Mouse (Mus musculus): ENCODE measurements around the gene Olfr1274-ps. TPM values are rescaled to one million over a fixed set of nuclear protein-coding genes. Genes with fewer than 3 reads are reported as not detected.
"Not testable (repeated sequence)": the region's sequence is repeated elsewhere in the genome, so short reads cannot be mapped to it uniquely, and the experiment has no call there.

The Olfr1274-ps gene
- polyA plus RNA-seq (2015; fragmentation: Nextera tagmentation; extraction: Ambion mirVana): not detected in 2 replicates

DNA sequence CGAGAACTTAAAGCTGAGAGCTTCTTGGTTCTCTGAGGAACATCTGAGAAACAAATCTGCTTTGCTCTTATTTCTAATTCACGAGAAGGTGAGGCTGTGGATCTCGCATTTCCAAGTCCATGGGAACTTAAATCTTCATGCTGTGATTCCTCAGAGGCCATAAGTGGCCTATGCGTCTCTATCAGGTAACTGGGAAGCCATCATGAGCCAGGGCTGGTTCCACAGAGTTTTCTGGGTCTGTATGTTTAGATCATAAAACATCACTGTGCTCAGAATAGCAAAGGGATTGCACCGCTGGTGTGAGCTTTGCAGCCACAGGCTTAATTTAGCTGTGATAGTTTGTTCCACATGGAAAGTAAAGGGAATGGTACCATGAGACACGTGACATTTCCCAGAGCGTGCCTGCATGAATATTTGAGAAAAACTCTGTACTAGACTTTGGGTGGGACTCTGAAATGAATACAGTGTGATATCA is at the start of gene Olfr1274-ps:
TSS of gene Olfr1274-ps (plus strand) at position 51 of the 475 bp plus-strand sequence.
- not testable (repeated sequence) for H3K4me2 ChIP-seq; H3K36me3 ChIP-seq (replicated peaks); H3K4me3 ChIP-seq (replicated peaks); H3K4me1 ChIP-seq (replicated peaks); H3K9ac ChIP-seq; ATAC-seq (ENCODE audit: insufficient read depth); H3K27ac ChIP-seq (replicated peaks); H3K27me3 ChIP-seq; H3K9me3 ChIP-seq (replicated peaks)
- WGBS (ENCODE audit: insufficient replicate concordance): 52% methylated on average over 5 of the region's 7 CpGs

DNA sequence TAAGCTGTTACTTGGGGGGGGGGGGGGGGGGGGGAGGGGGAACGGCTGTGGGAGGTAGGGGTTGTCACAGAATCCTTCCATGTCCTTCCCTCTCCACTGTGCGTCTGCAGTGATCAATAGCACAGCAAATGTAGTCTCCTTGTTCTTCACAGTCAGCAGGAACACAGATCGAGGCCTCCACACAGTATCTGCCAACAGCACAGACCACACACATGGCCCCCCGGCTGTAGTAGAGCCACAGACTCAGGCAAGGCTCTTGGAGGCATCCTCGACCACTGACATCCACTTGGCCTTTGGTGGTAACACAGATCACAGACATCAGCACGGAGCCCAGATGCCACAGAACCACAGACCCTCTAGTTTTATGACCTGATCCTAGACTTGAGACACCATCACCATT is 47.4 kb upstream of the Olfr1274-ps start:
- H3K4me1 ChIP-seq (replicated peaks); H3K36me3 ChIP-seq (replicated peaks); H3K9ac ChIP-seq; ATAC-seq (ENCODE audit: insufficient read depth); H3K27ac ChIP-seq (replicated peaks); H3K4me3 ChIP-seq (replicated peaks); H3K27me3 ChIP-seq; H3K9me3 ChIP-seq (replicated peaks); H3K4me2 ChIP-seq: not testable (repeated sequence)
- WGBS (ENCODE audit: insufficient replicate concordance): no CpG with 5 or more reads among the region's 6 CpGs

DNA sequence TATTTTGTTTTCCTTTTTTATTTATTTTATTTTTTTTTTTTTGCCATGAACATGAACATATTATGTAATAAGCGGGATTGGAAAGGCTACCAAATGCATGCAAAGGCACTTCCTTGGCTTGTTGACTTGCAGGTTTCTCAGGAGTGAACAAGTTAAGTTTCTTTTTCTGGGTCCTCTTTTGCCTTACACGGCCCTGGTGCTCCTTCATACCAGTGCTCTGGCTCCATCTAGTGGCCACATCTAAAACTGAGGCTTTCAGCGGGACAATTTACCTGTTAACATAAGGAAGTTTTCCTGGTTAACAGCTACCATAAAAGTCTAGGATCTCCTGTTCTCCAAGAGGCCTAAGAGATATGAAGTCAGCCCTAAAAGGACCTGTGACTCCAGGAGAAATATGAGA is 46.9 kb upstream of the Olfr1274-ps start:
- H3K4me2 ChIP-seq; H3K9ac ChIP-seq; H3K4me1 ChIP-seq (replicated peaks); H3K27me3 ChIP-seq; ATAC-seq (ENCODE audit: insufficient read depth); H3K9me3 ChIP-seq (replicated peaks); H3K4me3 ChIP-seq (replicated peaks); H3K27ac ChIP-seq (replicated peaks); H3K36me3 ChIP-seq (replicated peaks): not testable (repeated sequence)
- no CpG with 5 or more reads among the region's 3 CpGs for WGBS (ENCODE audit: insufficient replicate concordance)

DNA sequence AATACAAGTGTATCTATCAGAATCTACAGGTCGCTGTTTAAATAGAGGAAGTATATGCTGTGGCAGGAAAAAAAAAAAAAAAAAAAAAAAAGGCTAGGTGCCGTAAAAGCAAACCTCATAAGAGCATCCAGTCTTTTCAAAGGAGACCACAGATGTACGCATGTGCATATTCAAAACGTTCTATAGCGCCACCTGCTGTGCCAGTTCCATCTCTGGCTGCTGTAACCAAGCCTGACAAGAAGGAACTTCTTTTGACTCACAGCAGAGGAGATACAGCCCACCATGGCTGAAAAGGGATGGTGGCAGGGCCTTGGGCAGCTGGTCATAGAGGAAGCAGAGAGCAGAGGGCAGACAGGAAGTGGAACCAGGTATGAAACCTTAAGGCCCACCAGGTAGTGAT is 39.3 kb upstream of the Olfr1274-ps start:
- H3K4me2 ChIP-seq; H3K9me3 ChIP-seq (replicated peaks); H3K27ac ChIP-seq (replicated peaks); H3K36me3 ChIP-seq (replicated peaks); H3K4me3 ChIP-seq (replicated peaks); ATAC-seq (ENCODE audit: insufficient read depth); H3K4me1 ChIP-seq (replicated peaks); H3K27me3 ChIP-seq; H3K9ac ChIP-seq: not testable (repeated sequence)
- no CpG with 5 or more reads among the region's 5 CpGs for WGBS (ENCODE audit: insufficient replicate concordance)

DNA sequence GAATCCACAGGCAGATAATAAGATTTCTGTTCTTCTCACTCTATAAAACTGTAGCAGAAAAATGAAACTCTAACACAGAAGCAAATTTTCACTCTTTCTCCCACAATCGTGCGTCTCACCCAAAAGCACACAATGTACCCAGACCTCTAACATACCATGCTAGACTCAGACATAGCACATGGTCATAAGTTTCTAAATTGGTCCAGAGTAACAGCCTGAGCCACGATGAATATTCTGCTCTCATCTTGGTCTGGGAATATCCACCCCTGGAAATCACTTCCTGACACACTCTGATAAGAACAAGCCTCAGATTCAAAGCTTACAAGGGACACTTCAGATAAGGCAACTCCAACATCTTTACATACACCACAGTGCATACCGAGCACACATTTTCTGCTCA is 38.3 kb upstream of the Olfr1274-ps start:
- not testable (repeated sequence) for H3K27me3 ChIP-seq; H3K9ac ChIP-seq; H3K4me1 ChIP-seq (replicated peaks); H3K36me3 ChIP-seq (replicated peaks); H3K4me3 ChIP-seq (replicated peaks); H3K27ac ChIP-seq (replicated peaks); H3K4me2 ChIP-seq; H3K9me3 ChIP-seq (replicated peaks); ATAC-seq (ENCODE audit: insufficient read depth)
- WGBS (ENCODE audit: insufficient replicate concordance): no CpG with 5 or more reads among the region's 4 CpGs

DNA sequence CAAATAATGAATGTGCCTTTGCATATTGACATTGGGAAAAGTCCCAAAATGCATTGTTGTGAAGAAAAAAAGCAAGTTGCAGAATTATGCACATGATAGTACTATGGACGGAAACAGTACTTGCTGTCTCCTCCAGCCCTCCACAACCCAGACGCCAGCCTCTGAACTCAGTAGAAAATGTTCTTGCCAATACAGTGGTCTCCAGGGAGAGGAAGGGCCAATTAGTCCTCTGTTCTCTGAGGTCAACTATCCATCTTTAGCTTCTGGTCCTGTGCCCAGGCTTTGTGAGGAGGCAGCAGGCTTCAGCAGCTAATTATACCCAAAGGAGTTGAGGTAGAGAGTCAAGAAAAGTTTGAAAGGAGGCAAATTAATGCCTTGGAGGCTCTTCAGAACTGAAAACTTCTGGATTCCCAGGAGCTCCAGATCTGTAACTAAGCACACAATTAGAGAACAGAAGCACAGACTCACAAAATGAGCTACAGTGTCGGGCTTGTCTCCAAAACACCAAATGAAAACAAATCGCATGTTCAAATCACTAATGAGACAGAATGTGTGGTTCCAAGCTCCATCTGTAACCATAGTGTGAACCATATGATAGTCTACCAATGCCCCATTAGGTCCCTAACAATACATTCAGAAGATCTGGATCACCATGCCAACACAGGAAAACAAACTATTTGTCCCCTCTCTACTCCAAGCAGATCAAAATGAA is 15.8 kb downstream of the Olfr1274-ps start:
- H3K9me3 ChIP-seq (replicated peaks); ATAC-seq (ENCODE audit: insufficient read depth); H3K27ac ChIP-seq (replicated peaks); H3K4me3 ChIP-seq (replicated peaks); H3K36me3 ChIP-seq (replicated peaks); H3K27me3 ChIP-seq; H3K4me2 ChIP-seq; H3K9ac ChIP-seq; H3K4me1 ChIP-seq (replicated peaks): not testable (repeated sequence)
- 71% methylated on average over 4 of the region's 4 CpGs for WGBS (ENCODE audit: insufficient replicate concordance)

DNA sequence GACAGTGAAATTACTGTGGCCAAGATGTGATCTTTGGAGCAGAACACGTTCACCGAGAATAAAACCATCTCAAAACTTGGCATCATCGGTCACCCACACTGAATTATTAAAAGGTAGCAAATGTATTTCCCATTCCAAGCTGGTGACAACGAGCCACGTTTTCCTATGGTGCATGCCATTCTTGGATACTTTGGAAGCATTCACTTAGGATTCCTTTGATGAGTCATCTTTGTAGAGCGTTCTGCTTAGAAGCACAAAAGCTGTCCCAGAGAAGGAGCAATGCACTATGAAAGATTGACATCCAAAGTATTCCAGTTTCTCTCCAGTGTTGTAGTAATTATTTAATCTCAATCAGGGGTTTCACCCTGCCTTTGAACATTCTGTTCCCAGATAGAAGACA is 23.8 kb downstream of the Olfr1274-ps start:
- H3K27me3 ChIP-seq; H3K9ac ChIP-seq; ATAC-seq (ENCODE audit: insufficient read depth); H3K4me2 ChIP-seq; H3K9me3 ChIP-seq (replicated peaks); H3K36me3 ChIP-seq (replicated peaks); H3K4me1 ChIP-seq (replicated peaks); H3K4me3 ChIP-seq (replicated peaks); H3K27ac ChIP-seq (replicated peaks): not testable (repeated sequence)
- WGBS (ENCODE audit: insufficient replicate concordance): 63% methylated on average over 6 of the region's 6 CpGs

DNA sequence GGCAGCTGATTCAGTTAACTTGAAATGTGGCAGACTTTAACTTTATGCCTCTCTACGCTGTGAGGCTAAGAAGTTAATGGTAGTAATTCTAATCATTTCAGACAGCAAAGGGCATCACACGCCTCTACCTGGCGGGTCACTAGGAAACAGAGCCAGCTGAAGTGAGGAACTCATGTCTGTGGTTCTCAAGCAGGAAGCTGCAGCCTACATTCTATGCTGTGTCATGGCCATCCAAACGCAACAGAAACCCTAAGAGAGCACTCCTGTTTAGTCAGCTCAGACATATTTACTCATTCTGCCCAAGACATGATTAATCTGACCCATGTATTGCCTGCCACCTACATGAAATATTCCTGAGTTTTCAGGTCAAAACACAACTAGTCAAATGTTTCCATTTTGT is 26.5 kb downstream of the Olfr1274-ps start:
- H3K27me3 ChIP-seq; H3K36me3 ChIP-seq (replicated peaks); ATAC-seq (ENCODE audit: insufficient read depth); H3K4me2 ChIP-seq; H3K9ac ChIP-seq; H3K4me3 ChIP-seq (replicated peaks); H3K9me3 ChIP-seq (replicated peaks); H3K27ac ChIP-seq (replicated peaks); H3K4me1 ChIP-seq (replicated peaks): not testable (repeated sequence)
- no CpG with 5 or more reads among the region's 4 CpGs for WGBS (ENCODE audit: insufficient replicate concordance)

DNA sequence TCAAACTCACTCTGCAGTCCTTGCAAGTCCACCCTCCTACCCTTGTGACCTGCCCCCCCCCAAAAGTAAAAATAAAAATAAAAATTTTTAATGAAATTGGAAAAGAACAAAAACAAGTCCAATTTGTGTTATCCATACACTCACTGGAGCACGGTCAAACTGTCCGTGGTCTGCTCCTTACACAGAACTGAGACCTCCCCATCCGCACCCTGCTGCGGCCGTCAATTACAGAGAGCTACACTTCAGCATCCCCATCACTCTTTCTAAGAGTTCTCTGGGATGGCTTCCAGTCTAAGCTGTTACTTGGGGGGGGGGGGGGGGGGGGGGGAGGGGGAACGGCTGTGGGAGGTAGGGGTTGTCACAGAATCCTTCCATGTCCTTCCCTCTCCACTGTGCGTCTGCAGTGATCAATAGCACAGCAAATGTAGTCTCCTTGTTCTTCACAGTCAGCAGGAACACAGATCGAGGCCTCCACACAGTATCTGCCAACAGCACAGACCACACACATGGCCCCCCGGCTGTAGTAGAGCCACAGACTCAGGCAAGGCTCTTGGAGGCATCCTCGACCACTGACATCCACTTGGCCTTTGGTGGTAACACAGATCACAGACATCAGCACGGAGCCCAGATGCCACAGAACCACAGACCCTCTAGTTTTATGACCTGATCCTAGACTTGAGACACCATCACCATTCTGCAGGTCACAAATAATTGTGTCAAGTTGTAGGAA is 30.7 kb downstream of the Olfr1274-ps start:
- 57% methylated on average over 1 of the region's 11 CpGs for WGBS (ENCODE audit: insufficient replicate concordance)
- H3K36me3 ChIP-seq (replicated peaks); H3K4me2 ChIP-seq; H3K4me1 ChIP-seq (replicated peaks); H3K27me3 ChIP-seq; ATAC-seq (ENCODE audit: insufficient read depth); H3K4me3 ChIP-seq (replicated peaks); H3K9me3 ChIP-seq (replicated peaks); H3K9ac ChIP-seq; H3K27ac ChIP-seq (replicated peaks): not testable (repeated sequence)

DNA sequence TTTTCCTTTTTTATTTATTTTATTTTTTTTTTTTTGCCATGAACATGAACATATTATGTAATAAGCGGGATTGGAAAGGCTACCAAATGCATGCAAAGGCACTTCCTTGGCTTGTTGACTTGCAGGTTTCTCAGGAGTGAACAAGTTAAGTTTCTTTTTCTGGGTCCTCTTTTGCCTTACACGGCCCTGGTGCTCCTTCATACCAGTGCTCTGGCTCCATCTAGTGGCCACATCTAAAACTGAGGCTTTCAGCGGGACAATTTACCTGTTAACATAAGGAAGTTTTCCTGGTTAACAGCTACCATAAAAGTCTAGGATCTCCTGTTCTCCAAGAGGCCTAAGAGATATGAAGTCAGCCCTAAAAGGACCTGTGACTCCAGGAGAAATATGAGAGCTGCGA is 31.3 kb downstream of the Olfr1274-ps start:
- H3K27ac ChIP-seq (replicated peaks); H3K4me3 ChIP-seq (replicated peaks); H3K9me3 ChIP-seq (replicated peaks); H3K4me1 ChIP-seq (replicated peaks); H3K4me2 ChIP-seq; H3K9ac ChIP-seq; ATAC-seq (ENCODE audit: insufficient read depth); H3K27me3 ChIP-seq; H3K36me3 ChIP-seq (replicated peaks): not testable (repeated sequence)
- WGBS (ENCODE audit: insufficient replicate concordance): no CpG with 5 or more reads among the region's 4 CpGs

DNA sequence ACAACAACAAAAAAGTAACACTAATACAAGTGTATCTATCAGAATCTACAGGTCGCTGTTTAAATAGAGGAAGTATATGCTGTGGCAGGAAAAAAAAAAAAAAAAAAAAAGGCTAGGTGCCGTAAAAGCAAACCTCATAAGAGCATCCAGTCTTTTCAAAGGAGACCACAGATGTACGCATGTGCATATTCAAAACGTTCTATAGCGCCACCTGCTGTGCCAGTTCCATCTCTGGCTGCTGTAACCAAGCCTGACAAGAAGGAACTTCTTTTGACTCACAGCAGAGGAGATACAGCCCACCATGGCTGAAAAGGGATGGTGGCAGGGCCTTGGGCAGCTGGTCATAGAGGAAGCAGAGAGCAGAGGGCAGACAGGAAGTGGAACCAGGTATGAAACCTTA is 39.0 kb downstream of the Olfr1274-ps start:
- H3K9ac ChIP-seq; H3K27me3 ChIP-seq; H3K36me3 ChIP-seq (replicated peaks); ATAC-seq (ENCODE audit: insufficient read depth); H3K9me3 ChIP-seq (replicated peaks); H3K4me1 ChIP-seq (replicated peaks); H3K27ac ChIP-seq (replicated peaks); H3K4me3 ChIP-seq (replicated peaks); H3K4me2 ChIP-seq: not testable (repeated sequence)
- 36% methylated on average over 1 of the region's 5 CpGs for WGBS (ENCODE audit: insufficient replicate concordance)

DNA sequence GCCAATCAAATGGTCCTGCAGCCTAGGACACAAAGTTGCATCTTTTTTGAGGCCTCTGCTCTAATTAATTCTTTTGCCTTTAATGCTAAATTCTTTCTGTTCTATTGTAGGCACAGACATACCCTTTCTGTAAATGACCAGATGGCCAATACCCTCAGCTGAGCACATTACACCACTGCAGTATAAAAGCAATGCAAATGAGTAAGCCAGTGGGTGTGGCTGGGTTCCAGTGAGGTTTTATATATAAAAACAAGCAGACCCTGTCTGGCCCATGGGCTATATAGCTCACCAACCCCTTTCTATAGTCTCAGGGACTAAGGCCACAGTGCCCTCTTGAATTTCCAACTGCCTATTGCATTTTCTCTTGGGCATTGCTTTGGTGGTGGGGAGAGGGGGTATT is 41.7 kb downstream of the Olfr1274-ps start:
- not testable (repeated sequence) for ATAC-seq (ENCODE audit: insufficient read depth); H3K27me3 ChIP-seq; H3K4me1 ChIP-seq (replicated peaks)

More for the DNA sequence above, 41.7 kb downstream of the Olfr1274-ps start:
- not testable (repeated sequence) for H3K27ac ChIP-seq (replicated peaks); H3K9ac ChIP-seq; H3K36me3 ChIP-seq (replicated peaks); H3K4me2 ChIP-seq; H3K4me3 ChIP-seq (replicated peaks); H3K9me3 ChIP-seq (replicated peaks)
